Mouse (Mus musculus): ENCODE data around the gene Abat.

Abat gene

GRCm38 (mm10) chr16:8638131-8638530, 124.9 kb downstream of the Abat start:
- no peak for DNase-seq

GRCm38 (mm10) chr16:8639466-8640191, 126.4 kb downstream of the Abat start:
- peak; percentile 11 for DNase-seq

GRCm38 (mm10) chr16:8643855-8644254, 130.6 kb downstream of the Abat start:
- DNase-seq: peak; percentile 78

- DNase-seq: no peak
These were observed 132.3 kb downstream of the Abat start for GRCm38 (mm10) chr16:8645546-8645945.

GRCm38 (mm10) chr16:8650007-8650406, 136.8 kb downstream of the Abat start:
- no peak for DNase-seq

- no peak for DNase-seq
These were observed 141.9 kb downstream of the Abat start for GRCm38 (mm10) chr16:8655108-8655507.

GRCm38 (mm10) chr16:8655599-8655998, 142.4 kb downstream of the Abat start:
- peak; percentile 51 for DNase-seq

GRCm38 (mm10) chr16:8656256-8656655, 143.0 kb downstream of the Abat start:
- DNase-seq: no peak

- DNase-seq: no peak
These were observed 145.1 kb downstream of the Abat start for GRCm38 (mm10) chr16:8658349-8658748.

- no peak for DNase-seq
These were observed 145.5 kb downstream of the Abat start for GRCm38 (mm10) chr16:8658764-8659163.

- peak; percentile 51 for DNase-seq
These were observed 149.8 kb downstream of the Abat start for GRCm38 (mm10) chr16:8663022-8663421.

- DNase-seq: peak; percentile 30
These were observed 150.6 kb downstream of the Abat start for GRCm38 (mm10) chr16:8663606-8664539.

GRCm38 (mm10) chr16:8665367-8665766, 152.1 kb downstream of the Abat start:
- DNase-seq: peak; percentile 49

- DNase-seq: peak; percentile 89
These were observed 153.2 kb downstream of the Abat start for GRCm38 (mm10) chr16:8666452-8666851.

- DNase-seq: peak; percentile 73
These were observed 154.0 kb downstream of the Abat start for GRCm38 (mm10) chr16:8667261-8667660.

GRCm38 (mm10) chr16:8667814-8668213, 154.6 kb downstream of the Abat start:
- DNase-seq: peak; percentile 30

- DNase-seq: no peak
These were observed 155.2 kb downstream of the Abat start for GRCm38 (mm10) chr16:8668386-8668785.

- DNase-seq: no peak
These were observed 156.2 kb downstream of the Abat start for GRCm38 (mm10) chr16:8669432-8669831.

GRCm38 (mm10) chr16:8670041-8671035, 157.1 kb downstream of the Abat start:
- peak; percentile 25 for DNase-seq
